Mouse (Mus musculus) heart, postnatal 0 days (tissue): ENCODE measurements around the gene Sbk1. TPM values are rescaled to one million over a fixed set of nuclear protein-coding genes. Genes with fewer than 3 reads are reported as not detected.

ENCODE experiments used
- ATAC-seq: fragments of 200-750 bp; cut with Nextera tagmentation; 2 replicates; pipeline ENCODE4 v1.8.0; 2017; ENCODE audit warnings: low read depth, moderate number of reproducible peaks, moderate library complexity; ENCODE audit not compliant: insufficient read depth
- DNase-seq: peaks from one replicate; pipeline ENCODE4 v3.0.0-alpha.2; 2016; ENCODE audit warnings: low spot score
- H3K27ac ChIP-seq: fragments of 300-500 bp; sonication (generic); 2 replicates; pipeline ENCODE4 v1.5.1; 2014; ENCODE audit warnings: low read depth, mild to moderate bottlenecking
- H3K27me3 ChIP-seq: fragments of 300-500 bp; sonication (generic); 2 replicates; pipeline ENCODE4 v1.6.1; 2014; ENCODE audit warnings: low read length, mixed read lengths; ENCODE audit not compliant: control insufficient read depth, insufficient read depth
- H3K36me3 ChIP-seq: fragments of 300-500 bp; sonication (generic); replicated peaks from 2 replicates; pipeline ENCODE4 v1.6.1; 2014; ENCODE audit warnings: low read length, mixed read lengths; ENCODE audit not compliant: control insufficient read depth, insufficient read depth
- H3K4me1 ChIP-seq: fragments of 300-500 bp; sonication (generic); 2 replicates; pipeline ENCODE4 v1.6.1; 2014; ENCODE audit warnings: antibody characterized with exemption; ENCODE audit not compliant: control insufficient read depth, insufficient read depth
- H3K4me2 ChIP-seq: fragments of 300-500 bp; sonication (generic); 2 replicates; pipeline ENCODE4 v1.6.1; 2014; ENCODE audit warnings: low read depth, mild to moderate bottlenecking, low read length, moderate library complexity
- H3K4me3 ChIP-seq: fragments of 300-500 bp; sonication (generic); 2 replicates; pipeline ENCODE4 v1.5.1; 2014; ENCODE audit warnings: low read depth, low read length
- H3K9ac ChIP-seq: fragments of 300-500 bp; sonication (generic); replicated peaks from 2 replicates; pipeline ENCODE4 v1.6.1; 2014; ENCODE audit warnings: low read depth, low read length, mixed read lengths
- H3K9me3 ChIP-seq: fragments of 300-500 bp; sonication (generic); replicated peaks from 2 replicates; pipeline ENCODE4 v1.6.1; 2016; ENCODE audit warnings: low read length; ENCODE audit not compliant: control insufficient read depth
- CTCF ChIP-seq: IDR thresholded peaks from 2 replicates; pipeline ENCODE4 v1.5.1; 2016; ENCODE audit warnings: antibody characterized with exemption, control low read depth, low read depth
- EP300 ChIP-seq: IDR thresholded peaks from 2 replicates; pipeline ENCODE4 v1.6.1; 2016; ENCODE audit warnings: antibody characterized with exemption, low read depth
- WGBS: fragments of 180-500 bp; shearing (Covaris S2); extraction: QIAGEN DNeasy Blood & Tissue Kit; methylation state at CpG from one replicate; pipeline ENCODE4 v1.1.7; 2014; 5-methylcytosine and 5-hydroxymethylcytosine counted together
- polyA plus RNA-seq: library from polyadenylated mRNA; unstranded; fragments of >200 nt; fragmentation: Nextera tagmentation; extraction: Ambion mirVana; gene quantifications from 2 replicates; pipeline ENCODE4 v1.2.1, GENCODE M21; 2015
- total RNA-seq: library from RNA; depleted of rRNA; stranded (reverse); fragments of >200 nt; gene quantifications from 2 replicates; pipeline ENCODE4 v1.2.3, GENCODE M21; 2014; ENCODE audit warnings: low replicate concordance

Gene Sbk1
- total and polyA plus RNA-seq, 2 experiments from 2014 or later: 17.4 to 42.0 TPM

- ATAC-seq (no peak), DNase-seq (no peak)
- no peak overlapping the region for H3K4me2 ChIP-seq
- H3K4me3 ChIP-seq: no peak overlapping the region
- no peak overlapping the region for H3K9ac ChIP-seq
- no peaks in the 10 kb centered on the region for H3K27me3 ChIP-seq
- H3K9me3 ChIP-seq: no peaks in the 10 kb centered on the region
- WGBS: 35% methylated on average over 2 of the region's 2 CpGs
- TF ChIP-seq EP300 (no peak), CTCF (no peak)
- H3K27ac ChIP-seq: no peak overlapping the region
- no peaks in the 10 kb centered on the region for H3K36me3 ChIP-seq
- no peaks in the 10 kb centered on the region for H3K4me1 ChIP-seq
Observed at GRCm38 (mm10) chr7:126330693-126331092, 58.3 kb downstream of the Sbk1 start.

GRCm38 (mm10) chr7:126332691-126333090 is 60.3 kb downstream of the Sbk1 start:
- 68% methylated on average over 3 of the region's 3 CpGs for WGBS
- no peak for TF ChIP-seq EP300
- no peak for TF ChIP-seq CTCF
- Histone ChIP-seq H3K4me3 (no peak overlapping the region), H3K9me3 (no peaks in the 10 kb centered on the region), H3K27me3 (no peaks in the 10 kb centered on the region), H3K27ac (no peak overlapping the region), H3K4me2 (no peak overlapping the region), H3K4me1 (no peaks in the 10 kb centered on the region), H3K9ac (no peak overlapping the region), H3K36me3 (no peaks in the 10 kb centered on the region)
- DNase-seq (no peak), ATAC-seq (no peak)

DNA sequence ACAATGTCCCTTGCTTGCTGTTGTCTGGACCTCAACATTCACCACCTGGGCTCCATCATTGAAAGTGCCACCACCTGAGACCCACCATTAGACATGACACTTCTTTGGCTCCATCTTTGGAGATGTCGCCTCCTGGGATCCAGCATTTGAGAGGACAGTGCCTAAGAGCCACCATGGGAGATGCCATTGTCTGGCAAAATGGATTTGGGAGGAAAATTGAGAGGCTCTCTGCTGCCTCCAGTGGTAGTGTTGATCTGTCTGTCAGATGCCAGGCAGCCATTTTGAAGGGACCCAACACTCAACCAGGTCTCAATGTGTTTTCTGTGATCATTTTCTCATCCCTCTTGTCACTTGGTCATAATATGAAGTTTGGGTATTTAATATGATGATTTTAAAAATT is 63.1 kb downstream of the Sbk1 start:
- no peaks in the 10 kb centered on the region for H3K36me3 ChIP-seq
- no peaks in the 10 kb centered on the region for H3K27me3 ChIP-seq
- H3K4me3 ChIP-seq: no peak overlapping the region
- DNase-seq: no peak
- H3K27ac ChIP-seq: no peak overlapping the region
- no peak overlapping the region for H3K4me2 ChIP-seq
- no peaks in the 10 kb centered on the region for H3K9me3 ChIP-seq
- H3K9ac ChIP-seq: no peak overlapping the region
- no peak for ATAC-seq
- 95% methylated on average over 1 of the region's 1 CpGs for WGBS
- no peak for TF ChIP-seq EP300
- peak; percentile 26; the same call in 1 of the 2 replicates for TF ChIP-seq CTCF
- peaks cover 3% of the 10 kb centered on the region; the same call in 1 of the 2 replicates for H3K4me1 ChIP-seq

DNA sequence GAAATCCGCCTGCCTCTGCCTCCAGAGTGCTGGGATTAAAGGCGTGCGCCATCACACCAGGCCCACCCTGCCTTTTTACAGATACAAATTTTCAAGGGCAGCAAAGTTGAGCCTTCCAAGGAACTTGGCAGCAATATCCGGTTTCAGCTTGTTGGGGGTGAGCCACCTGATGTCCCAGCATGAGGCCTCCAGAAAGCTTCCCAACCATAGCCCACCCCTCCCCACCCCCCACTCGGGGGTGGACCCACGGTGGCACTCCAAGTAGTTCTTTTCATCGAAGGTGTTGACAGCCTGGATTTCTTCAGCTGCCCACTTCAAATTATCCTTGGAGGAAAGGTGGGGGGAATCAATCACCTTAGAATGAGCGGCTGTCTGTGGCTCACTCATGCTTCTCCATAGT is 66.5 kb downstream of the Sbk1 start:
- Histone ChIP-seq H3K27me3 (no peaks in the 10 kb centered on the region), H3K36me3 (no peaks in the 10 kb centered on the region), H3K4me2 (no peak overlapping the region), H3K9ac (no peak overlapping the region), H3K4me3 (no peak overlapping the region), H3K27ac (peak overlapping the region; percentile 57; the same call in 1 of the 2 replicates), H3K9me3 (no peaks in the 10 kb centered on the region), H3K4me1 (peaks cover 3% of the 10 kb centered on the region; the same call in 1 of the 2 replicates)
- ATAC-seq (no peak), DNase-seq (no peak)
- TF ChIP-seq CTCF: no peak
- TF ChIP-seq EP300: no peak
- WGBS: 80% methylated on average over 8 of the region's 8 CpGs

DNA sequence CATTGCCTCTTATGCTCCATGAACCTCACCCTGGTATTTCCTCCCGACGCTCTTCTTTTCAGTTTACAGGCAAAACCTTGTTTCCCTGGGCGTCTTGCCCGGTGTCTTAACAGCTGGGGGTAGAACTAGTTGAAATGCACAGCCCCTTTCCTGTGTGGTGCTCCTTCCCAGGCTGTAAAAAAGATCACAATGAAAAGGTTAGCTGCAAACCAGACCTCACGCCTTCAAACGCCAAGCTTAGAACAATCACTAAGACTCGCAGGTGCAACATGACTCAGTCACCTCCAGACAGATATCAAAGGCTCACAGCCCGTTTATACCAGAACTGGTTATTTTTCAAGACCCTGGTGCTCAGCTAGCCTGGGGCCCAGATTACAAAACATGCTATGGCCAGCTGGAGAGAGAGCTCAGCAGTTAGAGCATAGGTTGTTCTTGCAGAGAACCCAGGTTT is 67.1 kb downstream of the Sbk1 start:
- Histone ChIP-seq H3K9ac (no peak overlapping the region), H3K27me3 (no peaks in the 10 kb centered on the region), H3K4me3 (no peak overlapping the region), H3K27ac (peak overlapping the region; percentile 57; the same call in 1 of the 2 replicates), H3K36me3 (no peaks in the 10 kb centered on the region), H3K4me1 (peaks cover 3% of the 10 kb centered on the region; the same call in 1 of the 2 replicates), H3K4me2 (no peak overlapping the region), H3K9me3 (no peaks in the 10 kb centered on the region)
- WGBS: 65% methylated on average over 8 of the region's 8 CpGs
- no peak for TF ChIP-seq EP300
- TF ChIP-seq CTCF: no peak
- ATAC-seq (peak; percentile 49; the same call in 1 of the 2 replicates), DNase-seq (peak; percentile 69)

DNA sequence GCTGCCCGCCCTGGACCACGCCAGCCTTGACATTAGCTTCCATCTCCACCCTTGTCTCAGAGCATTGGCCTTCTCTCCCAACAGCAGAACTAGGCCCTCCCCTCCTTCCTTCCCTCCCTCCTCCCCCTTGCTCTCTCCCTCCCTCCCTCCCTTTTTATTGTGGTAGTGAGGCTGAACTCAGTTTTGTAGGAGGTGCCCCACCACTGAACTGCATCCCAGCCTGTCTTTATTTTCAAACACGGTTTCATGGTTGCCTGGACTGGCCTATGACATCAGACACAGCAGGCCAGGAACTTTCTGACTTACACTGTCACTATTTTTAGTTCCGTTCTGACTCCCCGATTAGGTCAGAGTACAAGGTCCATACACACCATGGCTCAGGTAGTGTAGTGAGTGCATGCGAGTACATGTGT is 67.8 kb downstream of the Sbk1 start:
- Histone ChIP-seq H3K36me3 (no peaks in the 10 kb centered on the region), H3K9me3 (no peaks in the 10 kb centered on the region), H3K4me3 (no peak overlapping the region), H3K27me3 (no peaks in the 10 kb centered on the region), H3K27ac (peak overlapping the region; percentile 57; the same call in 1 of the 2 replicates), H3K4me2 (no peak overlapping the region), H3K4me1 (peaks cover 3% of the 10 kb centered on the region; the same call in 1 of the 2 replicates), H3K9ac (no peak overlapping the region)
- peak; percentile 77; the same call in 1 of the 2 replicates for ATAC-seq
- 44% methylated on average over 6 of the region's 6 CpGs for WGBS
- DNase-seq: peak; percentile 60
- TF ChIP-seq EP300: no peak
- no peak for TF ChIP-seq CTCF
